Mouse (Mus musculus): ENCODE results near the gene Tmem147. TPM values are rescaled to one million over a fixed set of nuclear protein-coding genes. Genes with fewer than 3 reads are reported as not detected.
A peak's percentile ranks its signal among the peaks of the same experiment; 100 is the strongest.

Tmem147 gene
- polyA plus RNA-seq, 1 experiment from 2014 or later, result 121 TPM

DNA sequence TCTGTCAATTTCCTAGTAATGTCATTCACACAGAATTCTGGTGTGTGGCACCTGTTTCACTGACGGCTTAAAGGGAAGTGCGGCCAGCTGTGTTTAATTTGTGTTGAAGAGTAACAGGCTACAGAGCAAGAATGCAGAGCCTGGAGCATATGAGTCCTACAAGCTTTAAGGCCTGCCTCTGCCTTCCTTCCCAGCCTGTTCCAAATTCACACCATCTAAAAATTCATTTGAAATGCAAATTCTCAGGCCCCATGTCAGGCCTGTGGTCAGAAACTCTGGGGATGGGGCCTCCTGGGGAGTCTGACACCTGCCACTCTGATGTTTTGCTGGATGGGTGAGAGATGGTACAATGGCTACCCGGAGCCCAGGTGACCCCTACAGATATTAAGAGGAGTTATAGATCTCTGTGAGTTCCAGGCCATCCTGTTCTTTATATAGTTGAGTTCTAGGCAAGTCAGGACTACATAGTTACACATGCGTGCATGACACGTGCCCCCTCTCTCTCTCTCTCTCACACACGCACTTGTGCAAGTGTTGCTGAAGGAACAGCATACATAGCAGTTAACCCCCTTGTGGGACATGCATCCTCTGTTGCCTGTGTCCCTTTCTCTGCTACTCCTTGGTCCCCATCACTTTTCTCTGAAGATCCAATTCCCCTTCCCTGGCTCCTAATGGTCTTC lies 5.9 kb downstream of the Tmem147 start:
- H3K36me3 ChIP-seq, result peaks cover 22% of the 10 kb centered on the region
- H3K27me3 ChIP-seq, result no peaks in the 10 kb centered on the region
- no peak for ATAC-seq (ENCODE audit: low read depth)
- H3K4me3 ChIP-seq (replicated peaks), result no peak overlapping the region
- peaks cover 24% of the 10 kb centered on the region for H3K4me1 ChIP-seq (replicated peaks)
- 52% methylated on average over 6 of the region's 6 CpGs for WGBS (ENCODE audit: insufficient replicate concordance)
- no peaks in the 10 kb centered on the region for H3K9me3 ChIP-seq (replicated peaks)
- no peak overlapping the region for H3K4me2 ChIP-seq
- DNase-seq, result no peak
- H3K27ac ChIP-seq, result no peak overlapping the region
- no peak overlapping the region for H3K9ac ChIP-seq

- H3K4me1 ChIP-seq (replicated peaks), result peaks cover 31% of the 10 kb centered on the region
- H3K4me3 ChIP-seq (replicated peaks), result no peak overlapping the region
- WGBS (ENCODE audit: insufficient replicate concordance), result 76% methylated on average over 7 of the region's 7 CpGs
- H3K36me3 ChIP-seq, result peaks cover 6% of the 10 kb centered on the region; the same call in 1 of the 2 replicates
- DNase-seq, result no peak
- no peak overlapping the region for H3K9ac ChIP-seq
- no peak overlapping the region for H3K4me2 ChIP-seq
- H3K27me3 ChIP-seq, result peaks cover 10% of the 10 kb centered on the region
- ATAC-seq (ENCODE audit: low read depth), result no peak
- H3K9me3 ChIP-seq (replicated peaks), result no peaks in the 10 kb centered on the region
- H3K27ac ChIP-seq, result no peak overlapping the region
These were observed 8.1 kb downstream of the Tmem147 start for GRCm38 (mm10) chr7:30721286-30721685.

DNA sequence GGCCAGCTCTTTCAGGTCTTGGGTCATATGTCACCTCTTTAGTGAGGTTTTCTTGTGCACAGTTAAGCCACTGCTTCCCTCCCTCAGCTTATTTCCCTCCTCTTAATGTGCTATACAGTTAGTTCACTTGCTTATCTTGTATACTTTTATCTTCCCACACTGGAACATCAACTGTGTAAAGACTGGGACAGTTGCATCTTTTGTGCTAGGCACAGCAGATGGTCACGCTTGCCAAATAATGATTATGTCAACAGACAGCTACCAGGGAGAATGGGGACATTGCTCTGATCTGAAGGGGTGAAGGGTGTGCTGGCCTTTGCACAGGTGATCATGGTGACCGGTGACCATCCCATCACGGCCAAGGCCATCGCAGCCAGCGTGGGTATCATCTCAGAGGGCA lies 9.7 kb downstream of the Tmem147 start:
- Histone ChIP-seq H3K4me3 (replicated peaks) (no peak overlapping the region), H3K27me3 (peaks cover 26% of the 10 kb centered on the region), H3K27ac (no peak overlapping the region), H3K4me1 (replicated peaks) (peaks cover 31% of the 10 kb centered on the region), H3K9ac (no peak overlapping the region), H3K4me2 (no peak overlapping the region), H3K36me3 (no peaks in the 10 kb centered on the region), H3K9me3 (replicated peaks) (no peaks in the 10 kb centered on the region)
- DNase-seq, result no peak
- WGBS (ENCODE audit: insufficient replicate concordance), result 69% methylated on average over 5 of the region's 5 CpGs
- ATAC-seq (ENCODE audit: low read depth), result no peak

DNA sequence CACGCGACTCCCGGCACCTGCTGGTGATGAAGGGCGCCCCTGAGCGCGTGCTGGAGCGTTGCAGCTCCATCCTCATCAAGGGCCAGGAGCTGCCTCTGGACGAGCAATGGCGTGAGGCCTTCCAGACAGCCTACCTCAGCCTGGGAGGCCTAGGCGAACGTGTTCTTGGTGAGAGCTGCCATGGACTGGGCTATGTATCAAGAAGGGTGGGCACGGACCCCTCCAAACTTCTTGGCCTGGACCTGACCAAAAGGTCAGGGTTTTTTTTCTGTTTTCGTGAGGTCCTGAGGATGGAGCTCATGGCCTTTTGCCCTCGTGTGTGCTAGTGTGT lies 11.7 kb downstream of the Tmem147 start:
- peak overlapping the region; percentile 48 for H3K4me3 ChIP-seq (replicated peaks)
- DNase-seq (no peak), ATAC-seq (ENCODE audit: low read depth) (no peak)
- no peak overlapping the region for H3K27ac ChIP-seq
- peaks cover 25% of the 10 kb centered on the region for H3K4me1 ChIP-seq (replicated peaks)
- no peaks in the 10 kb centered on the region for H3K36me3 ChIP-seq
- H3K27me3 ChIP-seq, result peaks cover 33% of the 10 kb centered on the region
- no peaks in the 10 kb centered on the region for H3K9me3 ChIP-seq (replicated peaks)
- H3K9ac ChIP-seq, result no peak overlapping the region
- H3K4me2 ChIP-seq, result peak overlapping the region; percentile 73
- 13% methylated on average over 14 of the region's 14 CpGs for WGBS (ENCODE audit: insufficient replicate concordance)

- ATAC-seq (ENCODE audit: low read depth), result peak; percentile 95
- H3K9ac ChIP-seq, result no peak overlapping the region
These were observed 12.2 kb downstream of the Tmem147 start for GRCm38 (mm10) chr7:30717006-30717715.

GRCm38 (mm10) chr7:30711942-30712341 lies 17.4 kb downstream of the Tmem147 start, which contains the start of gene Atp4a:
Gene Atp4a (plus strand): TSS chr7:30712209.
- WGBS (ENCODE audit: insufficient replicate concordance), result 62% methylated on average over 3 of the region's 3 CpGs
- DNase-seq (no peak), ATAC-seq (ENCODE audit: low read depth) (no peak)
- no peaks in the 10 kb centered on the region for H3K9me3 ChIP-seq (replicated peaks)
- no peak within 1 kb of the TSS for H3K9ac ChIP-seq
- peaks cover 35% of the 10 kb centered on the region for H3K27me3 ChIP-seq
- no peak within 1 kb of the TSS for H3K4me2 ChIP-seq
- H3K4me1 ChIP-seq (replicated peaks), result peaks cover 23% of the 10 kb centered on the region
- no peak within 1 kb of the TSS for H3K4me3 ChIP-seq (replicated peaks)
- no peak within 1 kb of the TSS for H3K27ac ChIP-seq
- H3K36me3 ChIP-seq, result no peaks in the 10 kb centered on the region

More at GRCm38 (mm10) chr7:30717006-30717715, 12.2 kb downstream of the Tmem147 start:
- DNase-seq, result peak; percentile 91
- Histone ChIP-seq H3K4me2 (peak overlapping the region; percentile 73), H3K9me3 (replicated peaks) (no peaks in the 10 kb centered on the region), H3K4me1 (replicated peaks) (peaks cover 24% of the 10 kb centered on the region), H3K4me3 (replicated peaks) (peak overlapping the region; percentile 48), H3K27ac (no peak overlapping the region), H3K27me3 (peaks cover 36% of the 10 kb centered on the region), H3K36me3 (no peaks in the 10 kb centered on the region)
- WGBS (ENCODE audit: insufficient replicate concordance), result 2% methylated on average over 43 of the region's 43 CpGs

- Histone ChIP-seq H3K4me1 (replicated peaks) (peaks cover 37% of the 10 kb centered on the region), H3K36me3 (no peaks in the 10 kb centered on the region), H3K4me2 (no peak overlapping the region), H3K4me3 (replicated peaks) (no peak overlapping the region), H3K27me3 (peaks cover 3% of the 10 kb centered on the region; the same call in 1 of the 2 replicates), H3K9me3 (replicated peaks) (no peaks in the 10 kb centered on the region), H3K9ac (no peak overlapping the region), H3K27ac (no peak overlapping the region)
- no peak for DNase-seq
- WGBS (ENCODE audit: insufficient replicate concordance), result 80% methylated on average over 1 of the region's 1 CpGs
- ATAC-seq (ENCODE audit: low read depth), result no peak
These were observed 21.9 kb downstream of the Tmem147 start for GRCm38 (mm10) chr7:30707441-30707840.

- DNase-seq, result no peak
- Histone ChIP-seq H3K27ac (peak overlapping the region; percentile 43), H3K9ac (no peak overlapping the region)
These were observed 23.0 kb downstream of the Tmem147 start for GRCm38 (mm10) chr7:30706214-30706882.

DNA sequence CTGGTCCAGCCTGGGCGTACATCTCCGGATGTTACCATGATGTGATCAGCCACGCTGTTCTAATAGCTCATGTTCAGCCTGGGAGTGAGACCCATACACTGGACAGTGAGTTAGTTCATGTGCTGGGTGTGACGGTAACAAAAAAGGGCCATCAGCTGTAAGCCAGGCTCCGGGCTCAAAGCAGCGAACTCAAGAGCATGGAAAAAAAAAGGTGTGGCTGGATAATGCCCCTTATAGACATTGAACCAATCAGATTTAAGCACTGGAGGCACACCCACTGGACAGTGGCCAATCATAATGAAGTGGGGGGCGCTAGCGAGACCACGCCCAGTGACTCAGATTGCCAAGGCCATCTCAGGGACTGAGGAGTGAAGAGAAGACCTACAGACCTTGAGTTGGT lies 30.8 kb downstream of the Tmem147 start, which contains the start of gene 2200002J24Rik:
Gene 2200002J24Rik, plus strand, starts transcription at position 338 of the 400 bp plus-strand sequence.
- H3K4me1 ChIP-seq (replicated peaks), result peaks cover 12% of the 10 kb centered on the region
- no peaks in the 10 kb centered on the region for H3K36me3 ChIP-seq
- ATAC-seq (ENCODE audit: low read depth) (peak; percentile 50), DNase-seq (peak; percentile 55)
- no peak within 1 kb of the TSS for H3K4me3 ChIP-seq (replicated peaks)
- WGBS (ENCODE audit: insufficient replicate concordance), result 39% methylated on average over 9 of the region's 9 CpGs
- H3K27ac ChIP-seq, result no peak within 1 kb of the TSS
- no peaks in the 10 kb centered on the region for H3K9me3 ChIP-seq (replicated peaks)
- no peak within 1 kb of the TSS for H3K4me2 ChIP-seq
- no peaks in the 10 kb centered on the region for H3K27me3 ChIP-seq
- no peak within 1 kb of the TSS for H3K9ac ChIP-seq

More at GRCm38 (mm10) chr7:30706214-30706882, 23.0 kb downstream of the Tmem147 start:
- Histone ChIP-seq H3K27me3 (peaks cover 1% of the 10 kb centered on the region; the same call in 1 of the 2 replicates), H3K4me2 (peak overlapping the region; percentile 45), H3K4me1 (replicated peaks) (peaks cover 29% of the 10 kb centered on the region), H3K36me3 (no peaks in the 10 kb centered on the region), H3K4me3 (replicated peaks) (no peak overlapping the region), H3K9me3 (replicated peaks) (no peaks in the 10 kb centered on the region)
- ATAC-seq (ENCODE audit: low read depth), result peak; percentile 79
- 16% methylated on average over 7 of the region's 8 CpGs for WGBS (ENCODE audit: insufficient replicate concordance)

GRCm38 (mm10) chr7:30698101-30698500 lies 31.2 kb downstream of the Tmem147 start:
- Histone ChIP-seq H3K36me3 (no peaks in the 10 kb centered on the region), H3K27ac (no peak overlapping the region), H3K9ac (no peak overlapping the region), H3K27me3 (no peaks in the 10 kb centered on the region), H3K4me1 (replicated peaks) (peaks cover 12% of the 10 kb centered on the region), H3K9me3 (replicated peaks) (no peaks in the 10 kb centered on the region), H3K4me2 (no peak overlapping the region), H3K4me3 (replicated peaks) (no peak overlapping the region)
- WGBS (ENCODE audit: insufficient replicate concordance), result 20% methylated on average over 5 of the region's 5 CpGs
- ATAC-seq (ENCODE audit: low read depth) (no peak), DNase-seq (no peak)

GRCm38 (mm10) chr7:30688325-30688724 lies 41.0 kb downstream of the Tmem147 start:
- H3K9me3 ChIP-seq (replicated peaks), result no peaks in the 10 kb centered on the region
- H3K9ac ChIP-seq, result no peak overlapping the region
- H3K4me2 ChIP-seq, result no peak overlapping the region
- 85% methylated on average over 6 of the region's 6 CpGs for WGBS (ENCODE audit: insufficient replicate concordance)
- H3K4me3 ChIP-seq (replicated peaks), result no peak overlapping the region
- peaks cover 8% of the 10 kb centered on the region; the same call in 1 of the 2 replicates for H3K4me1 ChIP-seq (replicated peaks)
- no peak for ATAC-seq (ENCODE audit: low read depth)
- DNase-seq, result no peak
- H3K27me3 ChIP-seq, result no peaks in the 10 kb centered on the region
- no peak overlapping the region for H3K27ac ChIP-seq
- no peaks in the 10 kb centered on the region for H3K36me3 ChIP-seq

Measured in liver, embryonic 13.5 days (tissue).